Mouse (Mus musculus) heart, postnatal 36 days (tissue): ENCODE measurements around the gene Coro2b. TPM values are rescaled to one million over a fixed set of nuclear protein-coding genes. Genes with fewer than 3 reads are reported as not detected.

ENCODE experiments used
- DNase-seq, 2 experiments: peaks; one replicate each; pipeline ENCODE4 v3.0.0; 2021 to 2022
- intact Hi-C: fragments of 180-260 bp; cut with DNase I; formaldehyde crosslinking; loops from one replicate; pipeline ENCODE4 v1.15.1; 2025
- total RNA-seq, 2 experiments: library from RNA; stranded (reverse); gene quantifications; 2 replicates each; pipeline ENCODE4 v1.2.3; 2021

The Coro2b gene
- total RNA-seq, 2 experiments from 2014 or later = 9.8 to 14.5 TPM

- DNase-seq = no peak
Measured at GRCm38 (mm10) chr9:62480898-62481642, 55.8 kb downstream of the Coro2b start.

GRCm38 (mm10) chr9:62480149-62480548 lies 56.7 kb downstream of the Coro2b start:
- intact Hi-C loops = no loop called here
- no peak for DNase-seq

More at GRCm38 (mm10) chr9:62480898-62481642, 55.8 kb downstream of the Coro2b start:
- intact Hi-C loops = no loop called here

GRCm38 (mm10) chr9:62476782-62477487 lies 59.9 kb downstream of the Coro2b start:
- peak; percentile 84 to 88 for DNase-seq
- intact Hi-C loops = loop anchor here (10.0 kb wide), 1 partner anchor 298 kb away; no protein-coding TSS in a partner anchor

- intact Hi-C loops = loop anchor here (10.0 kb wide), 1 partner anchor 301 kb away; no protein-coding TSS in a partner anchor
Measured at GRCm38 (mm10) chr9:62474206-62474605, 62.6 kb downstream of the Coro2b start.

GRCm38 (mm10) chr9:62471541-62472189 lies 65.2 kb downstream of the Coro2b start:
- intact Hi-C loops = loop anchor here (10.0 kb wide), 1 partner anchor 303 kb away; no protein-coding TSS in a partner anchor
- no peak for DNase-seq

More at GRCm38 (mm10) chr9:62474206-62474605, 62.6 kb downstream of the Coro2b start:
- no peak for DNase-seq

GRCm38 (mm10) chr9:62471041-62471440 lies 65.8 kb downstream of the Coro2b start:
- intact Hi-C loops = loop anchor here (10.0 kb wide), 1 partner anchor 304 kb away; no protein-coding TSS in a partner anchor
- DNase-seq = no peak

GRCm38 (mm10) chr9:62470398-62470797 lies 66.4 kb downstream of the Coro2b start:
- peak; percentile 82 to 83 for DNase-seq
- intact Hi-C loops = loop anchor here (1.0 to 10.0 kb wide), 3 partner anchors 80 to 304 kb away; no protein-coding TSS in a partner anchor

GRCm38 (mm10) chr9:62469696-62470095 lies 67.1 kb downstream of the Coro2b start:
- DNase-seq = no peak
- intact Hi-C loops = loop anchor here (1.0 to 10.0 kb wide), 4 partner anchors 52 to 305 kb away; no protein-coding TSS in a partner anchor

GRCm38 (mm10) chr9:62469143-62469542 lies 67.7 kb downstream of the Coro2b start:
- intact Hi-C loops = loop anchor here (5.0 kb wide), 1 partner anchor 52 kb away; no protein-coding TSS in a partner anchor
- no peak for DNase-seq

- intact Hi-C loops = loop anchor here (5.0 kb wide), 1 partner anchor 50 kb away; no protein-coding TSS in a partner anchor
- DNase-seq = no peak
Measured at GRCm38 (mm10) chr9:62467413-62467784, 69.4 kb downstream of the Coro2b start.

- intact Hi-C loops = loop anchor here (5.0 kb wide), 1 partner anchor 50 kb away; no protein-coding TSS in a partner anchor
Measured at GRCm38 (mm10) chr9:62466742-62467412, 70.0 kb downstream of the Coro2b start.

GRCm38 (mm10) chr9:62466053-62466452 lies 70.8 kb downstream of the Coro2b start:
- intact Hi-C loops = loop anchor here (5.0 kb wide), 1 partner anchor 49 kb away; no protein-coding TSS in a partner anchor
- no peak for DNase-seq

More at GRCm38 (mm10) chr9:62466742-62467412, 70.0 kb downstream of the Coro2b start:
- no peak for DNase-seq

GRCm38 (mm10) chr9:62464727-62465126 lies 72.1 kb downstream of the Coro2b start:
- no peak for DNase-seq
- intact Hi-C loops = loop anchor here (5.0 kb wide), 1 partner anchor 47 kb away; no protein-coding TSS in a partner anchor

- DNase-seq = no peak
- intact Hi-C loops = no loop called here
Measured at GRCm38 (mm10) chr9:62461766-62462165, 75.1 kb downstream of the Coro2b start.

GRCm38 (mm10) chr9:62461095-62461494 lies 75.7 kb downstream of the Coro2b start:
- DNase-seq = no peak
- intact Hi-C loops = no loop called here

- no peak for DNase-seq
- intact Hi-C loops = no loop called here
Measured at GRCm38 (mm10) chr9:62460086-62460485, 76.8 kb downstream of the Coro2b start.

- no peak for DNase-seq
- intact Hi-C loops = no loop called here
Measured at GRCm38 (mm10) chr9:62458457-62458856, 78.4 kb downstream of the Coro2b start.

- intact Hi-C loops = no loop called here
- DNase-seq = peak in 1 of 2 experiments; percentile 44
Measured at GRCm38 (mm10) chr9:62456015-62456414, 80.8 kb downstream of the Coro2b start.

- intact Hi-C loops = no loop called here
- no peak for DNase-seq
Measured at GRCm38 (mm10) chr9:62455210-62455969, 81.5 kb downstream of the Coro2b start.
